Mouse (Mus musculus) heart, embryonic 14.5 days (tissue): ENCODE results near the gene Aipl1. TPM values are rescaled to one million over a fixed set of nuclear protein-coding genes. Genes with fewer than 3 reads are reported as not detected.
"Not testable (repeated sequence)": the region's sequence is repeated elsewhere in the genome, so short reads cannot be mapped to it uniquely, and the experiment has no call there.

Source experiments
- ATAC-seq: fragments of 200-750 bp; cut with Nextera tagmentation; 2 replicates; pipeline ENCODE4 v1.8.0; 2017; ENCODE audit warnings: low read depth, moderate TSS enrichment; ENCODE audit not compliant: insufficient number of reproducible peaks, insufficient read depth, low FRiP score
- H3K27ac ChIP-seq, 2 experiments: fragments of 200-500 bp in 1 of 2; fragments of 300-500 bp in 1 of 2; sonication (generic) in 1 of 2; replicated peaks in 1 of 2; 2 replicates each; pipeline ENCODE4 v1.5.1; 2012 to 2014; ENCODE audit warnings: low read depth in 2 of 2, low read length in 2 of 2, control low read depth in 1 of 2, mild to moderate bottlenecking in 1 of 2, mixed read lengths in 1 of 2; ENCODE audit not compliant: control insufficient read depth in 1 of 2, insufficient read depth in 1 of 2
- H3K27me3 ChIP-seq: fragments of 300-500 bp; sonication (generic); 2 replicates; pipeline ENCODE4 v1.6.1; 2014; ENCODE audit warnings: mild to moderate bottlenecking, low read length, control low read depth; ENCODE audit not compliant: control insufficient read depth, insufficient read depth
- H3K36me3 ChIP-seq: fragments of 300-500 bp; sonication (generic); 2 replicates; pipeline ENCODE4 v1.6.1; 2014; ENCODE audit warnings: mild to moderate bottlenecking, control low read depth, low read length, mixed read lengths; ENCODE audit not compliant: control insufficient read depth, insufficient read depth
- H3K4me1 ChIP-seq, 2 experiments: fragments of 200-500 bp in 1 of 2; fragments of 300-500 bp in 1 of 2; sonication (generic) in 1 of 2; 2 replicates each; pipeline ENCODE4 v1.6.1; 2012 to 2014; ENCODE audit warnings: low read length in 2 of 2, control low read depth in 1 of 2, mixed read lengths in 1 of 2; ENCODE audit not compliant: control insufficient read depth in 2 of 2, insufficient read depth in 2 of 2
- H3K4me2 ChIP-seq: fragments of 300-500 bp; sonication (generic); 2 replicates; pipeline ENCODE4 v1.6.1; 2014; ENCODE audit warnings: mild to moderate bottlenecking, low read length
- H3K4me3 ChIP-seq, 2 experiments: fragments of 200-500 bp in 1 of 2; fragments of 300-500 bp in 1 of 2; sonication (generic) in 1 of 2; 2 replicates each; pipeline ENCODE4 v1.5.1; 2012 to 2014; ENCODE audit warnings: low read length in 2 of 2, mild to moderate bottlenecking in 2 of 2, control low read depth in 1 of 2, low read depth in 1 of 2, moderate library complexity in 1 of 2; ENCODE audit not compliant: control insufficient read depth in 1 of 2, insufficient read depth in 1 of 2
- H3K9ac ChIP-seq: fragments of 300-500 bp; sonication (generic); 2 replicates; pipeline ENCODE4 v1.6.1; 2014; ENCODE audit warnings: mild to moderate bottlenecking, low read length
- H3K9me3 ChIP-seq: fragments of 300-500 bp; sonication (generic); 2 replicates; pipeline ENCODE4 v1.6.1; 2016; ENCODE audit warnings: low read length, control low read depth; ENCODE audit not compliant: control insufficient read depth
- WGBS: fragments of 180-500 bp; shearing (Covaris S2); extraction: QIAGEN DNeasy Blood & Tissue Kit; methylation state at CpG from one replicate; pipeline ENCODE4 v1.1.7; 2014; 5-methylcytosine and 5-hydroxymethylcytosine counted together
- polyA plus RNA-seq: library from polyadenylated mRNA; unstranded; fragments of >200 nt; fragmentation: Nextera tagmentation; extraction: Ambion mirVana; gene quantifications from 2 replicates; pipeline ENCODE4 v1.2.1, GENCODE M21; 2014

Aipl1 gene
- polyA plus RNA-seq, 1 experiment from 2014 or later = 0.36 TPM

DNA sequence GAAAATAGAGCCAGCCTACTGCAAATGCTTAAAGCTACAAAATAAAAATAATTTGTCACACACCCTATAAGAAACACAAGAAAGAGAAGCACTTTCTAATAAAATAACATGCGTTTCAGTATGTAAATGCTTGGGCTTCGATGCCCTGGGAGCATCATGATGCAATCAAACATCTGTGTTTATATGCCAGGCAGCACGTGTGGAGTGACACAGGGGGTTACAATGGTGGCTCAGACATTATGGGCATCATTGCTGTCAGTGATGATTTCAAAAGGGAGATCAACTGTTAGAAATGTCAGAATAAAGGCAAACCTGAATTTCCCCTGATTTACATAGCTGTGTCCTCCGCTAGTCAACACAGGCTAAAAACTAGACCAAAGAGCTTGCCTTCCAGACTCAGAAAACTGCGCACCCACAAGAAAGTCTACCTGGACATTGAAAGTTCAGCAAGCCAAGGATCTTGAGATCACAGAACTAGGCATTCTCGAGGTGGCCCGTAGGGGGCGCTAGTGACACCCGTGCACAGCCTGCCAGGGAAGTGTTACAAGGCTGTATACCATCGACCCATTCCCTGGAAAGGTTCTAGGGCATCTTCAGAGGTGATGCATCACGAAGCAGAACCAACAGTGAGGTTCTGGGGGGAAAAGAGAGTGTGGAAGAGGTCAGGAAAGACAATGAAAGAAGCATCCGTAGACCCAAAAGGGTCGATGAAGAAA lies 35.0 kb downstream of the Aipl1 start:
- 42% methylated on average over 13 of the region's 13 CpGs for WGBS
- Histone ChIP-seq H3K4me3 (no peak overlapping the region), H3K4me2 (no peak overlapping the region), H3K27me3 (no peaks in the 10 kb centered on the region; the same call in 1 of the 2 replicates), H3K9ac (no peak overlapping the region), H3K4me1 (no peaks in the 10 kb centered on the region), H3K9me3 (no peaks in the 10 kb centered on the region), H3K27ac (no peak overlapping the region), H3K36me3 (no peaks in the 10 kb centered on the region)
- no peak for ATAC-seq

GRCm38 (mm10) chr11:72000194-72000593 lies 37.1 kb downstream of the Aipl1 start:
- no peak overlapping the region for H3K4me3 ChIP-seq
- H3K4me2 ChIP-seq = no peak overlapping the region
- ATAC-seq = no peak
- no peak overlapping the region for H3K9ac ChIP-seq
- peaks cover 8 to 10% of the 10 kb centered on the region in 2 experiments; a peak in 2 of 4 replicates for H3K4me1 ChIP-seq
- H3K36me3 ChIP-seq = no peaks in the 10 kb centered on the region
- no peak overlapping the region for H3K27ac ChIP-seq
- 0 out of 2 replicates have a peak, but pooled peaks cover 3% of the 10 kb centered on the region for H3K9me3 ChIP-seq
- 86% methylated on average over 6 of the region's 6 CpGs for WGBS
- H3K27me3 ChIP-seq = no peaks in the 10 kb centered on the region; the same call in 1 of the 2 replicates

GRCm38 (mm10) chr11:71996805-71997204 lies 40.5 kb downstream of the Aipl1 start:
- Histone ChIP-seq H3K4me2 (0 out of 2 replicates have a peak overlapping the region, but pooled peaks have one; percentile 8), H3K27ac (no peak overlapping the region), H3K9ac (no peak overlapping the region), H3K9me3 (0 out of 2 replicates have a peak, but pooled peaks cover 5% of the 10 kb centered on the region), H3K27me3 (no peaks in the 10 kb centered on the region; the same call in 1 of the 2 replicates), H3K4me3 (no peak overlapping the region), H3K4me1 (peaks cover 8 to 10% of the 10 kb centered on the region in 2 experiments; a peak in 2 of 4 replicates), H3K36me3 (no peaks in the 10 kb centered on the region)
- 15% methylated on average over 11 of the region's 11 CpGs for WGBS
- ATAC-seq = no peak

DNA sequence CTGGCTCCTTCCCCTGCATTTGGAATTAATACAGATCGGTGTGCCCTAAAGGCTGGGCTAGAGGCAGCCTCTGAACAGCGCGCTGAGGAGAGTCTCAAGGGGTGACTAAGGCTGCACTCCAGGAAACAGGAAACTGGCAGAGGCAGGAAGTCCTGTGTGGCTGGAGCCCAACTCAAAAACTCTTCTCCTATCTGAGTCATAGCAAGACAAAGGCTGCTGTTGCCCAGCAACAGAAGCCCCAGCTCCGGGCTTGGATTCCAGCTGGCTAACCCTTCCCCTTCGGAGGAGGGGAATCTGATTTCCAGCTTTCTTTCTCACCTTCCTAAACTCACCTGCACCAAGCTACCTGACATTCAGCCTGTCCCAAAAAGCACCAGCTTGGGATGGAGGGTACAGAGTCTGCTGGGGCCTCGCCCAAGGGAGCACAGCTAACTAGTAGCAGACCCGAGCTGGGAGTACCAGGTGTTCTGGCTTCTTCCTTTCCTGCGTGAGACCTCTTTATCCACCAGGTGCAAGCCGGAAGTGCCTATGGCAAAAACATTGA lies 41.3 kb downstream of the Aipl1 start:
- no peak overlapping the region for H3K9ac ChIP-seq
- no peaks in the 10 kb centered on the region; the same call in 1 of the 2 replicates for H3K27me3 ChIP-seq
- H3K4me3 ChIP-seq = no peak overlapping the region
- WGBS = 20% methylated on average over 9 of the region's 9 CpGs
- H3K4me2 ChIP-seq = peak overlapping the region; percentile 49
- peaks cover 8 to 10% of the 10 kb centered on the region in 2 experiments; a peak in 2 of 4 replicates for H3K4me1 ChIP-seq
- peak overlapping the region; percentile 52 to 64 for H3K27ac ChIP-seq
- 0 out of 2 replicates have a peak, but pooled peaks cover 5% of the 10 kb centered on the region for H3K9me3 ChIP-seq
- no peaks in the 10 kb centered on the region for H3K36me3 ChIP-seq
- ATAC-seq = peak; percentile 86

DNA sequence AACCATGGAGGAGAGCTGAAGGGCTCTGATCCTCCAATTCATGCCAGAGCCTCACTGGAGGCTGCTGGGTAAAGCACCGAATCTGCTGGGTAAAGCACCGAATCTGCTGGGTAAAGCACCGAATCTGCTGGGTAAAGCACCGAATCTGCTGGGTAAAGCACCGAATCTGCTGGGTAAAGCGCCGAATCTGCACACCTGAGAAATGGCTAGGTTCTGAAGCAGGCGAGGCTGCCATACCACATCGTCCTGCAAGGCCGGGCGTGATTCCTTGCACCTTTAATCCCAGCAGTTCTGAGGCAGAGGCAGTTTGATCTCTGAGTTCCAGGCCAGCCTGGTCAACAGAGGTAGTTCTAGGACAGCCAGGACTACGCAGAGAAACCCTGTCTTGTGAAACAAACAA lies 44.9 kb downstream of the Aipl1 start:
- no peak for ATAC-seq
- no peak overlapping the region for H3K9ac ChIP-seq
- H3K27me3 ChIP-seq = no peaks in the 10 kb centered on the region
- peaks cover 8 to 10% of the 10 kb centered on the region in 2 experiments; a peak in 2 of 4 replicates for H3K4me1 ChIP-seq
- no peak overlapping the region for H3K4me3 ChIP-seq
- H3K27ac ChIP-seq = no peak overlapping the region
- H3K4me2 ChIP-seq = no peak overlapping the region
- H3K9me3 ChIP-seq = 0 out of 2 replicates have a peak, but pooled peaks cover 5% of the 10 kb centered on the region
- 82% methylated on average over 12 of the region's 12 CpGs for whole genome bisulfite sequencing
- H3K36me3 ChIP-seq = no peaks in the 10 kb centered on the region

GRCm38 (mm10) chr11:71991541-71991940 lies 45.8 kb downstream of the Aipl1 start:
- Histone ChIP-seq H3K4me1 (peaks cover 5 to 7% of the 10 kb centered on the region in 2 experiments; a peak in 1 of 4 replicates), H3K4me2 (no peak overlapping the region), H3K36me3 (no peaks in the 10 kb centered on the region), H3K4me3 (no peak overlapping the region), H3K27ac (no peak overlapping the region), H3K9me3 (0 out of 2 replicates have a peak, but pooled peaks cover 5% of the 10 kb centered on the region), H3K9ac (no peak overlapping the region), H3K27me3 (no peaks in the 10 kb centered on the region)
- no peak for ATAC-seq
- 22% methylated on average over 5 of the region's 5 CpGs for WGBS

GRCm38 (mm10) chr11:71989407-71989806 lies 47.9 kb downstream of the Aipl1 start:
- H3K9me3 ChIP-seq, H3K27ac ChIP-seq, H3K36me3 ChIP-seq, H3K27me3 ChIP-seq, ATAC-seq, H3K4me3 ChIP-seq, H3K4me2 ChIP-seq, H3K4me1 ChIP-seq, H3K9ac ChIP-seq: not testable (repeated sequence)
- WGBS = 55% methylated on average over 5 of the region's 5 CpGs
